Comparison of ENCODE assay signal across 26 mouse cellular contexts in genomic region chr5:12441737-12442136, GRCm38 (mm10). TPM values are rescaled to one million over a fixed set of nuclear protein-coding genes. Genes with fewer than 3 reads are reported as not detected.
DNase-seq lines count a peak whose midpoint lies in the region; ATAC-seq lines count a peak whose summit lies in the region.
"Had no signal": no experiment of that assay in that cellular context is flagged by ENCODE, and none has a peak within 500 bp of the region (broad histone marks: within the 10 kb centered on the region; RNA-seq: fewer than 3 reads in every experiment).

No protein-coding gene starts in this region.

- DNase-seq in kidney, postnatal 4 days = no peak
- peak; percentile 68 for DNase-seq in embryo, embryonic 11 days
- peak; percentile 86 for DNase-seq in forelimb bud, embryonic 11.5 days (ENCODE audit: low read depth, low spot score)
- peak; percentile 71 for DNase-seq in mesoderm, embryonic 11.5 days (ENCODE audit: low read depth, low spot score)
- DNase-seq in forebrain, embryonic 11.5 days (ENCODE audit: low spot score) = no peak
- DNase-seq in adrenal gland, postnatal 36 days = no peak
- no peak for DNase-seq in right cerebral cortex, postnatal 25 days
- DNase-seq: cerebellum, adult 18-20 months; cerebellum, postnatal 36 days; gastrocnemius, postnatal 14 days; heart, adult 18-20 months; heart, postnatal 4 days; spleen, adult 18-20 months; thymus, postnatal 25 days had no signal

- peaks cover 5% of the 10 kb centered on the region; the same call in 1 of the 2 replicates for H3K4me1 ChIP-seq in kidney, embryonic 14.5 days (ENCODE audit: control insufficient read depth, insufficient read depth, low read length)
- no peaks in the 10 kb centered on the region for H3K4me1 ChIP-seq in forebrain, embryonic 11.5 days (replicated peaks; ENCODE audit: control insufficient read depth, insufficient read depth, low read length)
- H3K4me1 ChIP-seq: forebrain, embryonic 10.5 days; heart, embryonic 13.5 days; intestine, embryonic 15.5 days; liver, embryonic 15.5 days; midbrain, embryonic 15.5 days had no signal

- peak; percentile 84 for ATAC-seq in kidney, embryonic 14.5 days (ENCODE audit: low FRiP score, low TSS enrichment)
- ATAC-seq in forebrain, embryonic 11.5 days (replicated peaks; ENCODE audit: low FRiP score) = no peak
- ATAC-seq: intestine, embryonic 15.5 days; lung, postnatal 0 days; midbrain, embryonic 15.5 days had no signal

- 67% methylated on average over 1 of the region's 1 CpGs for WGBS in kidney, embryonic 14.5 days
- 82% methylated on average over 1 of the region's 1 CpGs for WGBS in forebrain, embryonic 11.5 days

- no peaks in the 10 kb centered on the region for H3K36me3 ChIP-seq in kidney, embryonic 14.5 days (ENCODE audit: control insufficient read depth, insufficient read depth, low read length)
- H3K36me3 ChIP-seq in forebrain, embryonic 11.5 days (ENCODE audit: control insufficient read depth, insufficient read depth, low read length) = no peaks in the 10 kb centered on the region
- H3K36me3 ChIP-seq: forebrain, embryonic 10.5 days; heart, embryonic 13.5 days; intestine, embryonic 15.5 days; kidney, embryonic 15.5 days; limb, embryonic 15.5 days; liver, embryonic 15.5 days; midbrain, embryonic 15.5 days had no signal

- no peaks in the 10 kb centered on the region for H3K27me3 ChIP-seq in kidney, embryonic 14.5 days (ENCODE audit: control insufficient read depth, insufficient read depth, low read length)
- H3K27me3 ChIP-seq in forebrain, embryonic 11.5 days (ENCODE audit: control insufficient read depth, insufficient read depth, low read length) = no peaks in the 10 kb centered on the region
- H3K27me3 ChIP-seq: CH12.LX; heart, embryonic 13.5 days; intestine, embryonic 15.5 days; kidney, embryonic 15.5 days; limb, embryonic 15.5 days; liver, embryonic 15.5 days; midbrain, embryonic 15.5 days had no signal

- no peak overlapping the region for H3K27ac ChIP-seq in kidney, embryonic 14.5 days (ENCODE audit: low read depth, low read length)
- H3K27ac ChIP-seq in forebrain, embryonic 11.5 days (ENCODE audit: low read depth, low read length) = no peak overlapping the region
- H3K27ac ChIP-seq: forebrain, embryonic 10.5 days; heart, embryonic 13.5 days; intestine, embryonic 15.5 days; kidney, embryonic 15.5 days; limb, embryonic 15.5 days; liver, embryonic 15.5 days; midbrain, embryonic 15.5 days had no signal

- no peak overlapping the region for H3K4me2 ChIP-seq in kidney, embryonic 14.5 days (replicated peaks; ENCODE audit: low read depth, low read length)
- H3K4me2 ChIP-seq in forebrain, embryonic 11.5 days (ENCODE audit: low read depth, low read length, severe bottlenecking) = no peak overlapping the region
- H3K4me2 ChIP-seq: heart, embryonic 13.5 days; intestine, embryonic 15.5 days; kidney, embryonic 15.5 days; limb, embryonic 15.5 days; liver, embryonic 15.5 days; midbrain, embryonic 15.5 days had no signal

- no peak overlapping the region for H3K9ac ChIP-seq in kidney, embryonic 14.5 days (ENCODE audit: low read depth, low read length)
- H3K9ac ChIP-seq in forebrain, embryonic 11.5 days (ENCODE audit: low read length) = no peak overlapping the region
- H3K9ac ChIP-seq: heart, embryonic 13.5 days; intestine, embryonic 15.5 days; kidney, embryonic 15.5 days; limb, embryonic 15.5 days; liver, embryonic 15.5 days; midbrain, embryonic 15.5 days had no signal

- no peak overlapping the region for H3K4me3 ChIP-seq in kidney, embryonic 14.5 days (ENCODE audit: low read length)
- no peak overlapping the region for H3K4me3 ChIP-seq in forebrain, embryonic 11.5 days (ENCODE audit: low read depth, low read length)
- H3K4me3 ChIP-seq: forebrain, embryonic 10.5 days; heart, embryonic 13.5 days; intestine, embryonic 15.5 days; kidney, embryonic 15.5 days; limb, embryonic 15.5 days; liver, embryonic 15.5 days; midbrain, embryonic 15.5 days; myocyte had no signal

- H3K9me3 ChIP-seq in kidney, embryonic 14.5 days (ENCODE audit: control insufficient read depth, low read length) = peaks cover 4% of the 10 kb centered on the region; the same call in 1 of the 2 replicates
- no peaks in the 10 kb centered on the region; the same call in 1 of the 2 replicates for H3K9me3 ChIP-seq in forebrain, embryonic 11.5 days (ENCODE audit: control insufficient read depth, low read length)
- H3K9me3 ChIP-seq: forebrain, embryonic 10.5 days; heart, embryonic 13.5 days; intestine, embryonic 15.5 days; kidney, embryonic 15.5 days; limb, embryonic 15.5 days; liver, embryonic 15.5 days; midbrain, embryonic 15.5 days had no signal

RNA-seq across cellular contexts. Expression of gene Sema3d, which starts 58.6 kb away (rescaled TPM):
- polyA plus RNA-seq in kidney, embryonic 14.5 days (2014; fragmentation: Nextera tagmentation; extraction: Ambion mirVana) = 19.9 and 29.7 TPM in 2 replicates
- 1.7 and 2.2 TPM in 2 replicates for polyA plus RNA-seq in forebrain, embryonic 11.5 days (2014; fragmentation: Nextera tagmentation; extraction: Ambion mirVana)
- 1 to 10 TPM; 2.9 to 3.1 TPM for total RNA-seq in adrenal gland, postnatal 36 days (2021)
- total RNA-seq: CH12.LX, MEL had no signal

Comparison
In these comparisons a context has a peak if more than half of its experiments do, and no peak if none do; other contexts are left out.
1. DNase-seq: peak in embryo, embryonic 11 days (single experiment), forelimb bud, embryonic 11.5 days (single experiment) and mesoderm, embryonic 11.5 days (single experiment); none in kidney, postnatal 4 days (0 of 2), forebrain, embryonic 11.5 days (single experiment), adrenal gland, postnatal 36 days (0 of 2) and right cerebral cortex, postnatal 25 days (single experiment).